Mouse (Mus musculus) erythroblast, embryonic 14.5 days (primary cell): ENCODE measurements around the gene AC124502.3. TPM values are rescaled to one million over a fixed set of nuclear protein-coding genes. Genes with fewer than 3 reads are reported as not detected.

ENCODE experiments used
- H3K27me3 ChIP-seq: 2 replicates; pipeline ENCODE4 v1.6.1; 2012; ENCODE audit warnings: inconsistent platforms; ENCODE audit not compliant: control insufficient read depth
- H3K36me3 ChIP-seq: 2 replicates; pipeline ENCODE4 v1.6.1; 2012; ENCODE audit warnings: mild to moderate bottlenecking, inconsistent platforms; ENCODE audit not compliant: control insufficient read depth
- H3K4me1 ChIP-seq: 2 replicates; pipeline ENCODE4 v1.6.1; 2012; ENCODE audit warnings: inconsistent platforms; ENCODE audit not compliant: control insufficient read depth
- H3K4me3 ChIP-seq: replicated peaks from 2 replicates; pipeline ENCODE3; 2012; ENCODE audit warnings: moderate library complexity, mild to moderate bottlenecking, inconsistent platforms
- H3K9me3 ChIP-seq: 2 replicates; pipeline ENCODE4 v1.6.1; 2012; ENCODE audit warnings: low read length, inconsistent platforms, mixed read lengths; ENCODE audit not compliant: control insufficient read depth
- GATA1 ChIP-seq: IDR thresholded peaks from 2 replicates; pipeline ENCODE4 v1.6.1; 2012; ENCODE audit warnings: low read length, inconsistent platforms, mixed read lengths
- TAL1 ChIP-seq: IDR thresholded peaks from 3 replicates; pipeline ENCODE4 v1.6.1; 2012; ENCODE audit warnings: low read length, inconsistent platforms, mixed read lengths
- polyA plus RNA-seq: library from polyadenylated mRNA; stranded (reverse); fragments of >175 nt; gene quantifications from 2 replicates; pipeline ENCODE4 v1.2.3, GENCODE M21; 2012

AC124502.3 gene
- polyA plus RNA-seq, 1 experiment, result 0.03 TPM

- H3K36me3 ChIP-seq, result peaks cover 47% of the 10 kb centered on the region
- H3K27me3 ChIP-seq, result peaks cover 35% of the 10 kb centered on the region
- peak within 1 kb of the TSS; percentile 47 for H3K4me3 ChIP-seq
- H3K4me1 ChIP-seq, result peaks cover 40% of the 10 kb centered on the region
- no peak for TF ChIP-seq TAL1
- TF ChIP-seq GATA1, result no peak
- H3K9me3 ChIP-seq, result no peaks in the 10 kb centered on the region
Observed at GRCm38 (mm10) chr19:5098363-5099143, 59.9 kb downstream of the AC124502.3 start, which contains the start of gene Cnih2. Gene Cnih2, minus strand, starts transcription at chr19:5098521.

Other genes starting within 250 kb of the AC124502.3 start
- 1.1 and 1.6 TPM in 2 replicates for gene Rbm4, start 245.0 kb upstream of the AC124502.3 start, polyA plus RNA-seq
- gene Gm21992, start 227.3 kb upstream of the AC124502.3 start, polyA plus RNA-seq, result 0.19 and 0.62 TPM in 2 replicates
- 3.8 and 5.1 TPM in 2 replicates for gene Rbm14, start 227.3 kb upstream of the AC124502.3 start, polyA plus RNA-seq
- 19.1 and 28.1 TPM in 2 replicates for gene Ccs, start 199.6 kb upstream of the AC124502.3 start, polyA plus RNA-seq
- 0.01 TPM in 1 of 2 replicates, not detected in the other for gene Ccdc87, start 199.5 kb upstream of the AC124502.3 start, polyA plus RNA-seq
- 12.0 and 15.6 TPM in 2 replicates for gene Ctsf, start 183.8 kb upstream of the AC124502.3 start, polyA plus RNA-seq
- gene Actn3, start 161.0 kb upstream of the AC124502.3 start, polyA plus RNA-seq, result 0.07 and 0.20 TPM in 2 replicates
- 1.1 and 1.2 TPM in 2 replicates for gene Zdhhc24, start 160.2 kb upstream of the AC124502.3 start, polyA plus RNA-seq
- 0.33 and 0.50 TPM in 2 replicates for gene Bbs1, start 132.3 kb upstream of the AC124502.3 start, polyA plus RNA-seq
- gene Dpp3, start 110.6 kb upstream of the AC124502.3 start, polyA plus RNA-seq, result 4.8 and 6.0 TPM in 2 replicates
- gene Peli3, start 95.8 kb upstream of the AC124502.3 start, polyA plus RNA-seq, result not detected in 2 replicates
- gene Mrpl11, start 76.7 kb upstream of the AC124502.3 start, polyA plus RNA-seq, result 5.3 and 5.9 TPM in 2 replicates
- not detected in 2 replicates for gene Npas4, start 48.6 kb upstream of the AC124502.3 start, polyA plus RNA-seq
- 0.02 and 0.03 TPM in 2 replicates for gene Slc29a2, start 15.0 kb upstream of the AC124502.3 start, polyA plus RNA-seq
- gene B4gat1, start 65 bp upstream of the AC124502.3 start, polyA plus RNA-seq, result 0.09 and 0.15 TPM in 2 replicates
- 4.1 and 7.0 TPM in 2 replicates for gene Brms1, start 2.5 kb downstream of the AC124502.3 start, polyA plus RNA-seq
- gene Rin1, start 11.6 kb downstream of the AC124502.3 start, polyA plus RNA-seq, result 0.03 and 0.13 TPM in 2 replicates
- 0.06 and 0.11 TPM in 2 replicates for gene Cd248, start 29.2 kb downstream of the AC124502.3 start, polyA plus RNA-seq
- gene Tmem151a, start 46.6 kb downstream of the AC124502.3 start, polyA plus RNA-seq, result 0.02 TPM in 1 of 2 replicates, not detected in the other
- gene Yif1a, start 49.6 kb downstream of the AC124502.3 start, polyA plus RNA-seq, result 0.79 and 0.94 TPM in 2 replicates
- 0.12 and 0.17 TPM in 2 replicates for gene Cnih2, start 59.6 kb downstream of the AC124502.3 start, polyA plus RNA-seq
- 16.9 and 17.0 TPM in 2 replicates for gene Rab1b, start 68.2 kb downstream of the AC124502.3 start, polyA plus RNA-seq
- 0.52 and 1.2 TPM in 2 replicates for gene Klc2, start 79.7 kb downstream of the AC124502.3 start, polyA plus RNA-seq
- 2.6 and 2.7 TPM in 2 replicates for gene Pacs1, start 234.2 kb downstream of the AC124502.3 start, polyA plus RNA-seq